In the genomic region with DNA sequence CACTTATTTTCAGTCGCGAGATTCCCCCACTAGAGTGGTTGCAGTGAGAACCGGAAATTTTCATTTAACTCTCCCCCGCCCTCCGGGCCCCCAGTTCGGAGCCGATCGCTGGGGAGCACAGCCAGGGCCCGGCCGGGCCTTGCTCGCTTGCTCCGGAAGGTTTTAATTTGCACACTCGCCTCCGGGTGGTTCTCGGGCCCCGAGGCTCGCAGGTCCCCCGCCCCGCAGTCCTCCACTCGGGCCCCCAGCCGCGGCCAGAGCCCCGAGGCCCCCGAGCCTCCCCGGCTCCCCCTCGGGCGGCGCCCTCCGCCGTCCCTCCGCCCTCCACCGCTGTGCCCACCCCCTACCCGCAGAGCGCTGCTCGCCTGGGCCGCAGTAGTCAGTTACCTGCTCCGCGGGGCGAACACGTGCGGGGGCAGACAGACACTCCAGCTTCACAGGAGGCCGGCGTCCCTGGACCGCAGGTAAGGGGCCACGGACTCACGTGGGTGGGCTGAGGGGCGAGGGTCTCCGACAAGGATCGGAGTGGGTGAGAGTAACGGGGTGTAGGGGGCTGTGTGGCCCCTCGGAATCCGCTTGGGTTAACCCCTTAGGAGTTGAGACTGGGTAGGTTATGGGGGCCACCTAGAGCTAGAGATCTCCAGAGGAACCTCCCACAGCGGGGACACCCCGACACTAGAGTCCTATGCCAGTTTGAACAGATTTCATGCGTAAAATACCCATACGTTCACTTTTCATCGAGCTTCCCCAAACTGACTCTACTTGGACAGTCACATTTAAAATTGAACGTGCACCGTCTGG, we compare ENCODE assay signal across 8 mouse cellular contexts. TPM values are rescaled to one million over a fixed set of nuclear protein-coding genes. Genes with fewer than 3 reads are reported as not detected.
DNase-seq lines count a peak whose midpoint lies in the region; ATAC-seq and TF ChIP-seq lines count a peak whose summit lies in the region.

A gene (plus strand): TSS at position 375 of the 801 bp plus-strand sequence.

- peak within 1 kb of the TSS; percentile 74 for H3K27ac ChIP-seq in hindbrain, embryonic 15.5 days (replicated peaks)

- intact Hi-C loops in left cerebral cortex, postnatal 25 days (cut with DNase I) = loop anchor here (5.0 to 10.0 kb wide), 2 partner anchors 93 to 189 kb away; no protein-coding TSS in a partner anchor

- no peaks in the 10 kb centered on the region for H3K36me3 ChIP-seq in hindbrain, embryonic 15.5 days

- ATAC-seq in Patski = peak; percentile 22
- peak; percentile 49; the same call in 1 of the 2 replicates for ATAC-seq in hindbrain, embryonic 15.5 days (ENCODE audit: low FRiP score, low read depth)
- ATAC-seq in megakaryocyte progenitor cell, adult 5-6 weeks (replicated peaks; ENCODE audit: poor library complexity) = peak; percentile 20

- no peaks in the 10 kb centered on the region for H3K27me3 ChIP-seq in Patski
- peaks cover 21% of the 10 kb centered on the region for H3K27me3 ChIP-seq in hindbrain, embryonic 15.5 days

- DNase-seq in Patski (ENCODE audit: low read depth, low spot score) = no peak
- peak; percentile 18 to 29 for DNase-seq in cerebellum, postnatal 25 days
- DNase-seq in gastrocnemius, adult 18-20 months (ENCODE audit: low spot score) = peak; percentile 4
- peak; percentile 14 to 27 for DNase-seq in left cerebral cortex, postnatal 25 days (ENCODE audit: low spot score in 2 of 2)
- peak; percentile 24 for DNase-seq in right cerebral cortex, postnatal 14 days
- DNase-seq in MN1 (ENCODE audit: low spot score) = no peak

- no peak for TF ChIP-seq CTCF in Patski (IDR thresholded peaks at IDR 0.05)

- peak within 1 kb of the TSS; percentile 98 for H3K4me2 ChIP-seq in hindbrain, embryonic 15.5 days

- in situ Hi-C loops in Patski (cut with MboI; ENCODE audit: low pct_unique_long_range_greater_than_20kb) = loop anchor here (5.0 kb wide), 2 partner anchors 119 to 161 kb away; no protein-coding TSS in a partner anchor

- H3K4me1 ChIP-seq in hindbrain, embryonic 15.5 days (replicated peaks) = peaks cover 36% of the 10 kb centered on the region

- H3K4me3 ChIP-seq in hindbrain, embryonic 15.5 days = peak within 1 kb of the TSS; percentile 62

- WGBS in hindbrain, embryonic 15.5 days = under 1% methylated on average over 59 of the region's 59 CpGs

- peak within 1 kb of the TSS; percentile 26 for H3K9ac ChIP-seq in hindbrain, embryonic 15.5 days

- H3K9me3 ChIP-seq in hindbrain, embryonic 15.5 days = no peaks in the 10 kb centered on the region

- POLR2A ChIA-PET in Patski (lab: Charles Lee) = interaction anchor here (1.0 to 1.1 kb wide), 2 partner anchors 9 to 20 kb away, joined by 3 read pairs; no protein-coding TSS in a partner anchor

- CTCF ChIA-PET in Patski (lab: Charles Lee) = interaction anchor here (1.2 kb wide), 1 partner anchor 112 kb away, joined by 3 read pairs; no protein-coding TSS in a partner anchor

RNA-seq across cellular contexts. Expression of the gene that starts here (rescaled TPM):
- 21.8 TPM for polyA plus RNA-seq in Patski (2021)
- total RNA-seq in gastrocnemius, adult 18-20 months (2021) = 1 to 10 TPM in 1 of 2 experiments, under 1 TPM in 1; 0.73 to 1.1 TPM
- 12.0 and 18.3 TPM in 2 replicates for polyA plus RNA-seq in hindbrain, embryonic 15.5 days (2015; fragmentation: Nextera tagmentation; extraction: Ambion mirVana)
- 1 to 10 TPM; 3.6 to 5.4 TPM for total RNA-seq in left cerebral cortex, postnatal 25 days (2021)
- total RNA-seq in megakaryocyte progenitor cell, adult 5-6 weeks (2015) = 257 and 285 TPM in 2 replicates
- total RNA-seq in megakaryocyte progenitor cell, adult 5-6 weeks (2017) = 138 and 227 TPM in 2 replicates

Comparison
In these comparisons a context has a peak if more than half of its experiments do, and no peak if none do; other contexts are left out.
1. RNA of the gene that starts here (total RNA-seq): 138 to 285 TPM in megakaryocyte progenitor cell, adult 5-6 weeks; 3.6 to 5.4 TPM in left cerebral cortex, postnatal 25 days and 0.73 to 1.1 TPM in gastrocnemius, adult 18-20 months; every median in the first group is over 10 times any median in the second.
2. DNase-seq: peak in cerebellum, postnatal 25 days (2 of 2), gastrocnemius, adult 18-20 months (single experiment), left cerebral cortex, postnatal 25 days (2 of 2) and right cerebral cortex, postnatal 14 days (single experiment); none in Patski (single experiment) and MN1 (single experiment).
3. Peak in every context shown above with its lines, with median percentiles within 50 percentile points of each other: ATAC-seq.